Mouse (Mus musculus): ENCODE measurements around the gene Gpr25.

The Gpr25 gene

GRCm38 (mm10) chr1:136260635-136261238 is at the start of gene Gpr25:
Gene Gpr25, minus strand, starts transcription at chr1:136260873.
- no peak for DNase-seq

GRCm38 (mm10) chr1:136309193-136309592 is 48.5 kb upstream of the Gpr25 start:
- no peak for DNase-seq

GRCm38 (mm10) chr1:136306424-136306823 is 45.8 kb upstream of the Gpr25 start:
- DNase-seq: peak; percentile 45

GRCm38 (mm10) chr1:136293961-136294360 is 33.3 kb upstream of the Gpr25 start:
- DNase-seq: no peak

GRCm38 (mm10) chr1:136289803-136290202 is 29.1 kb upstream of the Gpr25 start:
- DNase-seq: no peak

- no peak for DNase-seq
Observed at GRCm38 (mm10) chr1:136277366-136277765, 16.7 kb upstream of the Gpr25 start.

- no peak for DNase-seq
Observed at GRCm38 (mm10) chr1:136268224-136268623, 7.6 kb upstream of the Gpr25 start.

- DNase-seq: no peak
Observed at GRCm38 (mm10) chr1:136266127-136266526, 5.5 kb upstream of the Gpr25 start.

GRCm38 (mm10) chr1:136263355-136263754 is 2.7 kb upstream of the Gpr25 start:
- DNase-seq: no peak

- peak; percentile 44 for DNase-seq
Observed at GRCm38 (mm10) chr1:136259893-136260634, 609 bp downstream of the Gpr25 start.

- DNase-seq: no peak
Observed at GRCm38 (mm10) chr1:136259543-136259892, 1.2 kb downstream of the Gpr25 start.

- no peak for DNase-seq
Observed at GRCm38 (mm10) chr1:136258495-136258894, 2.2 kb downstream of the Gpr25 start.

- no peak for DNase-seq
Observed at GRCm38 (mm10) chr1:136255657-136256056, 5.0 kb downstream of the Gpr25 start.

GRCm38 (mm10) chr1:136255174-136255573 is 5.5 kb downstream of the Gpr25 start:
- no peak for DNase-seq

- no peak for DNase-seq
Observed at GRCm38 (mm10) chr1:136254503-136255065, 6.1 kb downstream of the Gpr25 start.

GRCm38 (mm10) chr1:136253472-136253871 is 7.2 kb downstream of the Gpr25 start:
- DNase-seq: no peak

- no peak for DNase-seq
Observed at GRCm38 (mm10) chr1:136249662-136250061, 11.0 kb downstream of the Gpr25 start.

- no peak for DNase-seq
Observed at GRCm38 (mm10) chr1:136247393-136247792, 13.3 kb downstream of the Gpr25 start.

GRCm38 (mm10) chr1:136244469-136244868 is 16.2 kb downstream of the Gpr25 start:
- DNase-seq: no peak

GRCm38 (mm10) chr1:136241801-136242200 is 18.9 kb downstream of the Gpr25 start:
- no peak for DNase-seq

GRCm38 (mm10) chr1:136238495-136238894 is 22.2 kb downstream of the Gpr25 start:
- no peak for DNase-seq

GRCm38 (mm10) chr1:136234595-136235092 is 26.0 kb downstream of the Gpr25 start:
- no peak for DNase-seq

GRCm38 (mm10) chr1:136233892-136234594 is 26.6 kb downstream of the Gpr25 start, which contains the start of gene Inava:
Gene Inava, minus strand, starts transcription at chr1:136234264.
- DNase-seq: peak; percentile 24

Measured in lung, postnatal 14 days (tissue).